Comparison of ENCODE assay signal across 17 mouse cellular contexts in genomic region chr8:7011881-7012280, GRCm38 (mm10).
DNase-seq lines count a peak whose midpoint lies in the region; ATAC-seq lines count a peak whose summit lies in the region.
"Had no signal": no experiment of that assay in that cellular context is flagged by ENCODE, and none has a peak within 500 bp of the region (broad histone marks: within the 10 kb centered on the region; RNA-seq: fewer than 3 reads in every experiment).

No protein-coding gene starts in this region.

- no peaks in the 10 kb centered on the region for H3K36me3 ChIP-seq in forebrain, embryonic 13.5 days (ENCODE audit: poor library complexity, severe bottlenecking)
- H3K36me3 ChIP-seq: midbrain, embryonic 15.5 days; neural tube, embryonic 12.5 days had no signal

- H3K27me3 ChIP-seq in forebrain, embryonic 13.5 days: no peaks in the 10 kb centered on the region
- H3K27me3 ChIP-seq: midbrain, embryonic 15.5 days; neural tube, embryonic 12.5 days had no signal

- 88% methylated on average over 5 of the region's 5 CpGs for WGBS in forebrain, embryonic 13.5 days

- DNase-seq in layer of hippocampus, adult 9-11 months: peak; percentile 5
- DNase-seq in layer of hippocampus, adult 9-10 months (ENCODE audit: low spot score): no peak
- peak; percentile 87 for DNase-seq in 3T3-L1 (ENCODE audit: low read depth, low spot score)
- DNase-seq in fibroblast of lung, adult 2 months (ENCODE audit: low read depth): peak; percentile 78
- DNase-seq in left cerebral cortex, adult 9 months (ENCODE audit: low spot score in 2 of 2): peak; percentile 36 to 52
- DNase-seq in heart, postnatal 4 days: no peak
- DNase-seq: adrenal gland, postnatal 10 days; cerebellum, adult 9-10 months; forebrain, postnatal 0 days; liver; lung, adult 18-20 months had no signal

- no peak overlapping the region for H3K4me3 ChIP-seq in forebrain, embryonic 13.5 days
- H3K4me3 ChIP-seq: layer of hippocampus, adult 2 months; midbrain, embryonic 15.5 days; neural tube, embryonic 12.5 days had no signal

- no peak overlapping the region for H3K27ac ChIP-seq in forebrain, embryonic 13.5 days
- H3K27ac ChIP-seq: kidney, postnatal 0 days; layer of hippocampus, adult 2 months; midbrain, embryonic 15.5 days; neural tube, embryonic 12.5 days had no signal

- H3K9me3 ChIP-seq in forebrain, embryonic 13.5 days (replicated peaks): no peaks in the 10 kb centered on the region
- H3K9me3 ChIP-seq: midbrain, embryonic 15.5 days; neural tube, embryonic 12.5 days had no signal

- H3K4me2 ChIP-seq in forebrain, embryonic 13.5 days: no peak overlapping the region
- H3K4me2 ChIP-seq: midbrain, embryonic 15.5 days; neural tube, embryonic 12.5 days had no signal

- no peak for ATAC-seq in forebrain, embryonic 13.5 days
- ATAC-seq in CD4-positive, CD25-positive, alpha-beta regulatory T cell, adult 4 months: no peak
- ATAC-seq: forebrain, postnatal 0 days; midbrain, embryonic 15.5 days had no signal

- no peaks in the 10 kb centered on the region for H3K4me1 ChIP-seq in forebrain, embryonic 13.5 days
- H3K4me1 ChIP-seq: midbrain, embryonic 15.5 days; neural tube, embryonic 12.5 days had no signal

- no peak overlapping the region for H3K9ac ChIP-seq in forebrain, embryonic 13.5 days
- H3K9ac ChIP-seq: forebrain, postnatal 0 days; midbrain, embryonic 15.5 days; neural tube, embryonic 12.5 days had no signal

Comparison
In these comparisons a context has a peak if more than half of its experiments do, and no peak if none do; other contexts are left out.
1. DNase-seq: peak in layer of hippocampus, adult 9-11 months (single experiment), 3T3-L1 (single experiment), fibroblast of lung, adult 2 months (single experiment) and left cerebral cortex, adult 9 months (2 of 2); none in layer of hippocampus, adult 9-10 months (single experiment) and heart, postnatal 4 days (single experiment).